Mouse (Mus musculus) forebrain, embryonic 11.5 days (tissue): ENCODE measurements around the gene Olfr33. TPM values are rescaled to one million over a fixed set of nuclear protein-coding genes. Genes with fewer than 3 reads are reported as not detected.

Experiments used
- ATAC-seq: fragments of 200-750 bp; cut with Nextera tagmentation; replicated peaks from 2 replicates; pipeline ENCODE4 v1.8.0; 2017; ENCODE audit warnings: moderate TSS enrichment; ENCODE audit not compliant: low FRiP score
- DNase-seq: peaks from one replicate; pipeline ENCODE4 v3.0.0-alpha.2; 2017; ENCODE audit warnings: low spot score
- H3K27ac ChIP-seq: fragments of 300-500 bp; sonication (generic); 2 replicates; pipeline ENCODE4 v1.5.1; 2014; ENCODE audit warnings: low read depth, low read length
- H3K27me3 ChIP-seq: fragments of 300-500 bp; sonication (generic); 2 replicates; pipeline ENCODE4 v1.6.1; 2014; ENCODE audit warnings: mild to moderate bottlenecking, low read length, mixed read lengths; ENCODE audit not compliant: control insufficient read depth, insufficient read depth
- H3K36me3 ChIP-seq: fragments of 300-500 bp; sonication (generic); 2 replicates; pipeline ENCODE4 v1.6.1; 2014; ENCODE audit warnings: mild to moderate bottlenecking, low read length, moderate library complexity, mixed read lengths; ENCODE audit not compliant: control insufficient read depth, insufficient read depth
- H3K4me1 ChIP-seq: fragments of 300-500 bp; sonication (generic); replicated peaks from 2 replicates; pipeline ENCODE4 v1.6.1; 2014; ENCODE audit warnings: low read length, mixed read lengths; ENCODE audit not compliant: control insufficient read depth, insufficient read depth
- H3K4me2 ChIP-seq: fragments of 300-500 bp; sonication (generic); 2 replicates; pipeline ENCODE4 v1.6.1; 2014; ENCODE audit warnings: low read depth, mild to moderate bottlenecking, low read length, moderate library complexity, mixed read lengths; ENCODE audit not compliant: severe bottlenecking
- H3K4me3 ChIP-seq: fragments of 300-500 bp; sonication (generic); 2 replicates; pipeline ENCODE4 v1.5.1; 2014; ENCODE audit warnings: low read depth, low read length
- H3K9ac ChIP-seq: fragments of 300-500 bp; sonication (generic); 2 replicates; pipeline ENCODE4 v1.6.1; 2014; ENCODE audit warnings: low read length
- H3K9me3 ChIP-seq: fragments of 300-500 bp; sonication (generic); 2 replicates; pipeline ENCODE4 v1.6.1; 2016; ENCODE audit warnings: low read length, mixed read lengths; ENCODE audit not compliant: control insufficient read depth
- WGBS: fragments of 180-500 bp; shearing (Covaris S2); extraction: QIAGEN DNeasy Blood & Tissue Kit; methylation state at CpG from one replicate; pipeline ENCODE4 v1.1.7; 2014; 5-methylcytosine and 5-hydroxymethylcytosine counted together
- polyA plus RNA-seq: library from polyadenylated mRNA; unstranded; fragments of >200 nt; fragmentation: Nextera tagmentation; extraction: Ambion mirVana; gene quantifications from 2 replicates; pipeline ENCODE4 v1.2.1, GENCODE M21; 2014

The Olfr33 gene
- polyA plus RNA-seq, result not detected in 2 replicates

DNA sequence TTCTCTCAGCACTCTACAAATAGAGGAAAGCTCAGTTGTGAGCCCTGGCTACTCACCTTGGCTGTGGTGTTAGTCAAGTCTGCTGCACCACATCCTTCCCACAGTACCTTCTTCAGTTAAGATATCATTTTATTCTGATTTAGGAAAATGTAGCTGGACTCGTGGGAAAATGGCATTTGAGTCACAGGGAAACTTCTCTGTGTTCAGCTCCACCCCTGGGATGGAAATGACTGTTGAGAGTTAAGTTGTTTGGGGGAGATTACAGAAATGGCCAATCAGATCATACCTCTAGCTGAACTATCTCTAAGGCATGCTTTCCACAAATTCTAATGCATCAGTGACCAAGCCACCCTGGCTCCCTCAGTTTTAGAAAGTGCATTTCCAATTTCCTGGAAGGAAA lies at the start of gene Olfr33:
Gene Olfr33, minus strand, starts transcription at position 101 of the 400 bp plus-strand sequence.
- Histone ChIP-seq H3K9me3 (no peaks in the 10 kb centered on the region), H3K36me3 (no peaks in the 10 kb centered on the region), H3K4me1 (no peaks in the 10 kb centered on the region), H3K9ac (no peak within 1 kb of the TSS), H3K4me2 (no peak within 1 kb of the TSS), H3K4me3 (no peak within 1 kb of the TSS), H3K27me3 (no peaks in the 10 kb centered on the region), H3K27ac (no peak within 1 kb of the TSS)
- ATAC-seq (no peak), DNase-seq (no peak)
- 45% methylated on average over 1 of the region's 1 CpGs for WGBS

- WGBS, result 84% methylated on average over 4 of the region's 4 CpGs
- H3K4me3 ChIP-seq, result no peak within 1 kb of the TSS
- H3K27me3 ChIP-seq, result no peaks in the 10 kb centered on the region
- no peak within 1 kb of the TSS for H3K9ac ChIP-seq
- DNase-seq (no peak), ATAC-seq (no peak)
- H3K4me2 ChIP-seq, result no peak within 1 kb of the TSS
- no peaks in the 10 kb centered on the region for H3K4me1 ChIP-seq
- H3K27ac ChIP-seq, result no peak within 1 kb of the TSS
- no peaks in the 10 kb centered on the region for H3K36me3 ChIP-seq
- H3K9me3 ChIP-seq, result no peaks in the 10 kb centered on the region
These were observed 40.4 kb upstream of the Olfr33 start, which contains the start of the genes Olfr560 and Olfr78 for GRCm38 (mm10) chr7:102759266-102759665. Olfr560 (minus strand) TSS chr7:102759366. Olfr78 (minus strand) TSS chr7:102759471.

DNA sequence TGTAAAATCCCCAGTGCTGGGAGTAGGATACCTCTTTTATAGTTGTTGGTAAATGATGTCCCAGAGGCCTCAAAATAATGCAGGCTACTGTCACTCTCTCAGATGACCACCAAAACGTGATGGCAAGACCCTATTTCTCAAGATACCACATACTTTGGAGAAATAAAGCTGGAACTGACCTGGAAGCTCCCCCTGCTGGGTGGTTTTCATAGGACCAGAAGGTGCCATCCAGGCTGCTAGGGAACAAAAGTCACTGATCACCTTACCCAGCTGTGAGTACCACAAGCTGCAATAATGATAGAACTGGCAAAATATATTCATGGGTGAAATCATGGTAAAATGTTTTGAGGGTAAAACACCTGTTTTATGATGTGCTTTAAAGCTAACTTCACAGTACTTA lies 33.2 kb upstream of the Olfr33 start:
- no peak overlapping the region for H3K4me3 ChIP-seq
- WGBS, result 24% methylated on average over 1 of the region's 1 CpGs
- H3K27me3 ChIP-seq, result no peaks in the 10 kb centered on the region
- no peaks in the 10 kb centered on the region for H3K9me3 ChIP-seq
- H3K27ac ChIP-seq, result no peak overlapping the region
- no peaks in the 10 kb centered on the region for H3K36me3 ChIP-seq
- H3K4me1 ChIP-seq, result no peaks in the 10 kb centered on the region
- DNase-seq (no peak), ATAC-seq (no peak)
- no peak overlapping the region for H3K9ac ChIP-seq
- H3K4me2 ChIP-seq, result no peak overlapping the region

- no peak for ATAC-seq
- Histone ChIP-seq H3K4me1 (no peaks in the 10 kb centered on the region), H3K27me3 (no peaks in the 10 kb centered on the region), H3K27ac (no peak overlapping the region), H3K9me3 (no peaks in the 10 kb centered on the region), H3K4me3 (no peak overlapping the region), H3K9ac (no peak overlapping the region), H3K36me3 (no peaks in the 10 kb centered on the region), H3K4me2 (no peak overlapping the region)
- 72% methylated on average over 2 of the region's 2 CpGs for WGBS
- no peak for DNase-seq
These were observed 18.8 kb upstream of the Olfr33 start for GRCm38 (mm10) chr7:102737705-102738104.

DNA sequence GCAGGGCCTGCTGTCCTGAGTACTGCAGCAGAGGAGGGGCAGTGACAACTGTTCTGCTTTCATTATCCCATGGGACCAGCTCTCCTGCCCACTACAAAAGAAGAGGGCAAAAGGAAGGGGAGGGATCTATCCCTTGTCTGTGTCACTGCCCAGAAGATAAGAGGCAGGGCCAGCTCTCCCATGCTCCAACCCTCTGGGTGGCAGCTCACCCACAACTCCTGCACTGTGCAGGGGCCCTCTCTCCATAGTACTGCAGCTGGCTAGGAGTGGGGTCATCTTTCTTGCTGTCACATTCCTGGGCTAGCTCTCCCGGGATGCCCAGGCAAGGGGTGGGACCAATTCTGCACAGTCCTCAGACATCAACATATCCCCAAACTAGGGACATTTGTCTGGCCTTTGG lies 14.9 kb upstream of the Olfr33 start:
- ATAC-seq (no peak), DNase-seq (no peak)

DNA sequence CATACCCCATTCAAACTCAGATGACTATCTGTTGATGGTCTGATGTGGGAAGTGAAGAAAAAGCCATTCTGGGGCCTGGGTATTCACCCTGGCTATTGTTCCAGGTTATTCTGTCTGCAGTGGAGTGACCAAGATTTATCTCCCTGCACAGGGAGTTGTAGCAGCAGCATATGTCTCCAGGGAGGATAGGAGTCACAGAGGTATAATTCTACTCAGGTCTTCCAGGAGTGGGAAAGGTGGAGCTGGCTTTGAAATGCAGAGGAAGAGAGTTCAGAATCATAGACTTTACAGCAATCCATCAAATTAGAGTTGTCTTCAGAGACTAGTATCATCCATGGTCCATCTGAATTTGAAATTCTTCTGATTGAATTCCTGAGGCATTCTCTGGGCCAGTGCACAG lies 8.5 kb upstream of the Olfr33 start, which contains the start of gene Olfr559:
Gene Olfr559, minus strand, starts transcription at position 101 of the 400 bp plus-strand sequence.
- Histone ChIP-seq H3K9me3 (no peaks in the 10 kb centered on the region), H3K4me2 (no peak within 1 kb of the TSS), H3K4me1 (no peaks in the 10 kb centered on the region), H3K27ac (no peak within 1 kb of the TSS), H3K36me3 (no peaks in the 10 kb centered on the region), H3K27me3 (no peaks in the 10 kb centered on the region), H3K4me3 (no peak within 1 kb of the TSS), H3K9ac (no peak within 1 kb of the TSS)
- DNase-seq (no peak), ATAC-seq (no peak)

More for the DNA sequence above, 14.9 kb upstream of the Olfr33 start:
- Histone ChIP-seq H3K36me3 (no peaks in the 10 kb centered on the region), H3K27ac (no peak overlapping the region), H3K4me1 (no peaks in the 10 kb centered on the region), H3K4me2 (no peak overlapping the region), H3K27me3 (no peaks in the 10 kb centered on the region), H3K9ac (no peak overlapping the region), H3K9me3 (no peaks in the 10 kb centered on the region), H3K4me3 (no peak overlapping the region)
- 100% methylated on average over 1 of the region's 1 CpGs for WGBS

DNA sequence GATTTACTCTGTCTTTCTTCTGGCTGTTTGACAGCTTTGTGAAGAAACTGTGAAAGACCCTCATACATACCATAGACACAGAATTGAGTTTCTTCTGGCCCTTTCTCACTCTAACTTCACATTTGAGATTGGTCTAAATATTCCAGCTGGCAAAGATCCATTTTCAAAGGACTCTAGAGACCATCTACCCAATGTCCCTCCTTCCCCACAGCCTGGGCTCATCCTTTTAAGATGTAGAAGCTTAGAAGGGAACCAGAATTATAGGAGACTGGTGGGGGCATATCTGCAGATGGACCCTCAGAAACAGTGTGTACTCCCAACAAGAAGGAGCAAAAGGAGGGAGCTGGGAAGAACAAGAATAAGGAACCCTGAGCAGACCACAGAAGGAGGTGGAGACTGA lies 17.0 kb downstream of the Olfr33 start, which contains the start of gene Olfr558:
Gene Olfr558, plus strand, starts transcription at position 301 of the 400 bp plus-strand sequence.
- Histone ChIP-seq H3K9ac (no peak within 1 kb of the TSS), H3K9me3 (no peaks in the 10 kb centered on the region), H3K4me3 (no peak within 1 kb of the TSS), H3K27ac (no peak within 1 kb of the TSS), H3K4me2 (no peak within 1 kb of the TSS), H3K27me3 (no peaks in the 10 kb centered on the region), H3K36me3 (no peaks in the 10 kb centered on the region), H3K4me1 (no peaks in the 10 kb centered on the region)
- DNase-seq, result no peak
- no peak for ATAC-seq

- ATAC-seq (no peak), DNase-seq (no peak)
- Histone ChIP-seq H3K9me3 (no peaks in the 10 kb centered on the region), H3K27ac (no peak overlapping the region), H3K9ac (no peak overlapping the region), H3K27me3 (no peaks in the 10 kb centered on the region), H3K36me3 (no peaks in the 10 kb centered on the region), H3K4me1 (no peaks in the 10 kb centered on the region), H3K4me3 (no peak overlapping the region), H3K4me2 (no peak overlapping the region)
- WGBS, result 90% methylated on average over 7 of the region's 7 CpGs
These were observed 20.4 kb downstream of the Olfr33 start for GRCm38 (mm10) chr7:102698461-102698860.

DNA sequence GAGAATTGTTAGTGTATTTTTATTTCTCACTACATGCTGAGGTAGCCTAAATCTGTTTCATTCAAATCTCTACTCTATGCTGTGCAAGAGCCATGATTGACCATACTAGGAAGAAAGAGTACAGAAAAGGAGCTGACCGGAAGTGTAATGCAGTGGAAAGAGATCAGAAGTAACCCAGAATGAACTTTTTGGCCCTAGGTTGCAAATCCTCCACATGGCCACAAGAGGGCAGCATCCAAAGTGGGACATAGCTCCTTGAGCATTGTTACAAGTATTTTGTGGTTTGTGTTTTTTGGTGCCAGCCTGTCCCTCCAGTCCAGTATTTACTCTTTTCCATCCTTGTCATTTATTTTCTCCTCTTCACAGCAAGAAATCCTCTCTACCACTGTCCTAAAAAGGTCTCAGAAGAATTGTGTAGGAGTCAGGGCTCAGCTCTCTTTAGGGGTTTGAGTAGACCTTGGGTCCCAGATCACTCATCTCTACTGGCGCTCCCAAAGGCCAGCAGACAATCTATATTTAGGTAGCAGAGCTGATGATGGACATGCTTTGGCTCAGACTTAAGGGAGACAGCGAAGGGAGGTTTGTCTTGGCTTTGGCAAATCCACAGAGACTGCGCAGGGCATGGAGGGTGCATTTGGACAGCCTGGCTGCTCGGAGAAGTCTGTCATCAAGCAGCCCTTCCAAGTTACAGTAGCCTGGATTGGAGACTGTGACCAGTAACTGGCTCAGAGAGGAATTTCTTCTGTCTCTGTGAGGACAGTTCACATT lies 23.3 kb downstream of the Olfr33 start, which contains the start of gene Olfr557:
Gene Olfr557, plus strand, starts transcription at position 553 of the 768 bp plus-strand sequence.
- DNase-seq, result no peak
- H3K4me2 ChIP-seq, result no peak within 1 kb of the TSS
- H3K4me1 ChIP-seq, result no peaks in the 10 kb centered on the region
- 82% methylated on average over 5 of the region's 5 CpGs for WGBS
- H3K27me3 ChIP-seq, result no peaks in the 10 kb centered on the region
- no peak within 1 kb of the TSS for H3K9ac ChIP-seq
- no peaks in the 10 kb centered on the region for H3K9me3 ChIP-seq
- no peaks in the 10 kb centered on the region for H3K36me3 ChIP-seq
- ATAC-seq, result no peak
- H3K4me3 ChIP-seq, result no peak within 1 kb of the TSS
- no peak within 1 kb of the TSS for H3K27ac ChIP-seq
